9 mouse cellular contexts compared by ENCODE assay signal in genomic region chr6:86545236-86545635, GRCm38 (mm10). TPM values are rescaled to one million over a fixed set of nuclear protein-coding genes. Genes with fewer than 3 reads are reported as not detected.
DNase-seq lines count a peak whose midpoint lies in the region; ATAC-seq and TF ChIP-seq lines count a peak whose summit lies in the region.
"Had no signal": no experiment of that assay in that cellular context is flagged by ENCODE, and none has a peak within 500 bp of the region (broad histone marks: within the 10 kb centered on the region; RNA-seq: fewer than 3 reads in every experiment).

No protein-coding gene starts in this region.

- no peaks in the 10 kb centered on the region for H3K27me3 ChIP-seq in forebrain, embryonic 14.5 days (replicated peaks; ENCODE audit: control insufficient read depth, insufficient read depth, low read length)
- H3K27me3 ChIP-seq in forebrain, embryonic 12.5 days: no peaks in the 10 kb centered on the region
- no peaks in the 10 kb centered on the region for H3K27me3 ChIP-seq in neural tube, embryonic 11.5 days (ENCODE audit: control insufficient read depth, insufficient read depth, low read length)
- H3K27me3 ChIP-seq in neural tube, embryonic 15.5 days (replicated peaks): no peaks in the 10 kb centered on the region
- H3K27me3 ChIP-seq: neural tube, embryonic 12.5 days had no signal

- ATAC-seq in forebrain, embryonic 14.5 days: no peak
- ATAC-seq in forebrain, embryonic 12.5 days (ENCODE audit: low FRiP score): no peak
- ATAC-seq in neural tube, embryonic 11.5 days (ENCODE audit: insufficient read depth, low FRiP score, low TSS enrichment): no peak
- no peak for ATAC-seq in neural tube, embryonic 15.5 days (ENCODE audit: low FRiP score)

- H3K4me2 ChIP-seq in forebrain, embryonic 14.5 days (ENCODE audit: low read length): no peak overlapping the region
- no peak overlapping the region for H3K4me2 ChIP-seq in forebrain, embryonic 12.5 days
- no peak overlapping the region for H3K4me2 ChIP-seq in neural tube, embryonic 11.5 days (ENCODE audit: low read depth)
- H3K4me2 ChIP-seq in neural tube, embryonic 15.5 days: no peak overlapping the region
- H3K4me2 ChIP-seq: neural tube, embryonic 12.5 days had no signal

- no peak overlapping the region for H3K4me3 ChIP-seq in forebrain, embryonic 14.5 days (ENCODE audit: low read depth, low read length)
- no peak overlapping the region for H3K4me3 ChIP-seq in forebrain, embryonic 12.5 days (replicated peaks)
- no peak overlapping the region for H3K4me3 ChIP-seq in neural tube, embryonic 11.5 days (ENCODE audit: low read depth, low read length)
- no peak overlapping the region for H3K4me3 ChIP-seq in neural tube, embryonic 15.5 days (replicated peaks)
- H3K4me3 ChIP-seq in lung, adult 2 months (replicated peaks; ENCODE audit: extremely low read depth, low read depth, low read length): no peak overlapping the region
- H3K4me3 ChIP-seq: neural tube, embryonic 12.5 days had no signal

- no peak for TF ChIP-seq POLR2A in lung, adult 2 months (IDR thresholded peaks at IDR 0.05; ENCODE audit: borderline replicate concordance, extremely low read depth, low read depth, low read length)

- peak; percentile 70 for DNase-seq in forebrain, embryonic 14.5 days (ENCODE audit: low spot score)
- DNase-seq in neural tube, embryonic 11.5 days (ENCODE audit: low spot score): peak; percentile 27
- peak; percentile 44 to 62 for DNase-seq in cerebellum, postnatal 25 days
- DNase-seq in lung, adult 2 months: no peak
- peak; percentile 22 for DNase-seq in yolk sac, embryonic 10.5 days (ENCODE audit: low spot score)
- DNase-seq in layer of hippocampus, postnatal 14 days (ENCODE audit: low spot score in 2 of 2): no peak

- no peak overlapping the region for H3K27ac ChIP-seq in forebrain, embryonic 14.5 days (ENCODE audit: low read depth, low read length)
- H3K27ac ChIP-seq in forebrain, embryonic 12.5 days: no peak overlapping the region
- no peak overlapping the region for H3K27ac ChIP-seq in neural tube, embryonic 11.5 days (ENCODE audit: low read depth, low read length)
- H3K27ac ChIP-seq in neural tube, embryonic 15.5 days (replicated peaks): no peak overlapping the region
- H3K27ac ChIP-seq: neural tube, embryonic 12.5 days had no signal

- 58% methylated on average over 4 of the region's 4 CpGs for WGBS in forebrain, embryonic 14.5 days
- WGBS in forebrain, embryonic 12.5 days: 61% methylated on average over 4 of the region's 4 CpGs
- 74% methylated on average over 4 of the region's 4 CpGs for WGBS in neural tube, embryonic 11.5 days
- 60% methylated on average over 4 of the region's 4 CpGs for WGBS in neural tube, embryonic 15.5 days
- WGBS in lung, adult 2 months: 42% methylated on average over 4 of the region's 4 CpGs

- peak; percentile 80 for TF ChIP-seq CTCF in lung, adult 2 months (IDR thresholded peaks at IDR 0.05; ENCODE audit: insufficient read depth, low read length)

- H3K4me1 ChIP-seq in forebrain, embryonic 14.5 days (ENCODE audit: control insufficient read depth, insufficient read depth, low read length): no peaks in the 10 kb centered on the region
- no peaks in the 10 kb centered on the region for H3K4me1 ChIP-seq in forebrain, embryonic 12.5 days
- no peaks in the 10 kb centered on the region for H3K4me1 ChIP-seq in neural tube, embryonic 11.5 days (ENCODE audit: control insufficient read depth, insufficient read depth, low read length)
- H3K4me1 ChIP-seq in neural tube, embryonic 15.5 days: no peaks in the 10 kb centered on the region
- peaks cover 3% of the 10 kb centered on the region; the same call in 1 of the 2 replicates for H3K4me1 ChIP-seq in lung, adult 2 months (ENCODE audit: control insufficient read depth, insufficient read depth, low read length)
- H3K4me1 ChIP-seq: neural tube, embryonic 12.5 days had no signal

- no peak overlapping the region for H3K9ac ChIP-seq in forebrain, embryonic 14.5 days (ENCODE audit: low read length)
- H3K9ac ChIP-seq in forebrain, embryonic 12.5 days: no peak overlapping the region
- H3K9ac ChIP-seq in neural tube, embryonic 11.5 days (ENCODE audit: low read length): no peak overlapping the region
- H3K9ac ChIP-seq in neural tube, embryonic 15.5 days (replicated peaks): no peak overlapping the region
- H3K9ac ChIP-seq: neural tube, embryonic 12.5 days had no signal

- peaks cover 70% of the 10 kb centered on the region for H3K36me3 ChIP-seq in forebrain, embryonic 14.5 days (ENCODE audit: control insufficient read depth, insufficient read depth, low read length)
- H3K36me3 ChIP-seq in forebrain, embryonic 12.5 days (replicated peaks): peaks cover 62% of the 10 kb centered on the region
- H3K36me3 ChIP-seq in neural tube, embryonic 11.5 days (ENCODE audit: control insufficient read depth, insufficient read depth, low read length): no peaks in the 10 kb centered on the region; the same call in 1 of the 2 replicates
- peaks cover 62% of the 10 kb centered on the region for H3K36me3 ChIP-seq in neural tube, embryonic 15.5 days

- H3K9me3 ChIP-seq in forebrain, embryonic 14.5 days (replicated peaks; ENCODE audit: control insufficient read depth, low read length): no peaks in the 10 kb centered on the region
- no peaks in the 10 kb centered on the region for H3K9me3 ChIP-seq in forebrain, embryonic 12.5 days
- H3K9me3 ChIP-seq in neural tube, embryonic 11.5 days (ENCODE audit: control insufficient read depth, low read length): no peaks in the 10 kb centered on the region
- H3K9me3 ChIP-seq in neural tube, embryonic 15.5 days (replicated peaks): no peaks in the 10 kb centered on the region
- H3K9me3 ChIP-seq: neural tube, embryonic 12.5 days had no signal

RNA-seq across cellular contexts. Expression of gene Pcbp1, which starts 19.1 kb away (rescaled TPM):
- polyA plus RNA-seq in forebrain, embryonic 14.5 days (2014; fragmentation: Nextera tagmentation; extraction: Ambion mirVana): 176 and 206 TPM in 2 replicates
- polyA plus RNA-seq in forebrain, embryonic 12.5 days (2016; fragmentation: Nextera tagmentation; extraction: Ambion mirVana): 497 and 562 TPM in 2 replicates
- 518 and 536 TPM in 2 replicates for polyA plus RNA-seq in neural tube, embryonic 11.5 days (2014; fragmentation: Nextera tagmentation; extraction: Ambion mirVana)
- 331 and 342 TPM in 2 replicates for polyA plus RNA-seq in neural tube, embryonic 15.5 days (2015; fragmentation: Nextera tagmentation; extraction: Ambion mirVana)
- 161 TPM in 2 replicates for polyA plus RNA-seq in lung, adult 2 months (2012; rRNA removed)
- 100 to 1,000 TPM; 176 to 183 TPM for total RNA-seq in layer of hippocampus, postnatal 14 days (2021)

Comparison
In these comparisons a context has a peak if more than half of its experiments do, and no peak if none do; other contexts are left out.
1. DNase-seq: peak in forebrain, embryonic 14.5 days (single experiment), neural tube, embryonic 11.5 days (single experiment), cerebellum, postnatal 25 days (2 of 2) and yolk sac, embryonic 10.5 days (single experiment); none in lung, adult 2 months (single experiment) and layer of hippocampus, postnatal 14 days (0 of 2).